Mouse (Mus musculus): ENCODE results near the gene Slc8a1. TPM values are rescaled to one million over a fixed set of nuclear protein-coding genes. Genes with fewer than 3 reads are reported as not detected.

The Slc8a1 gene
- total RNA-seq, 1 experiment from 2014 or later: 12.1 TPM

GRCm38 (mm10) chr17:81383461-81383860 lies 354.7 kb downstream of the Slc8a1 start:
- no peak for ATAC-seq (replicated peaks; ENCODE audit: low read depth, poor library complexity, severe bottlenecking)

DNA sequence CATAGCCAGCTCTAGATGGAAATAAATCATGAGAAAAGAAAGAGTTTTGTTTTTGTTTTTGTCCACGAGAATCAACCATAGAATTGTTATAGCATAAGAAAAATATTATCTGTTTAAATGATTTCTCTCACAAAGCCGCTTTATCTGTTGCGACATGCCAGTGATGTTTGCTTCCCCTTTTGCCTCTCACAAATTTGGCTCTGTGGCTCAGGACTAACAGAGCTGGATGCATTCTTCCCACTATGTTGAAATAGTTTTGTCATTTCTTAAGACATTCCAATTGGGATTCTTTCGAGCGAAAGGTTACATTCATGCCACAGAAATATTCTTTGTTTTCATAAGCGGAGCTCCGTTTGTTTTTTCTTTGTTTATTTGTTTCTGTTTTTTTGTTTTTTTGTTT lies 359.7 kb downstream of the Slc8a1 start:
- peak; percentile 39; the same call in 1 of the 2 replicates for ATAC-seq (replicated peaks; ENCODE audit: low read depth, poor library complexity, severe bottlenecking)

DNA sequence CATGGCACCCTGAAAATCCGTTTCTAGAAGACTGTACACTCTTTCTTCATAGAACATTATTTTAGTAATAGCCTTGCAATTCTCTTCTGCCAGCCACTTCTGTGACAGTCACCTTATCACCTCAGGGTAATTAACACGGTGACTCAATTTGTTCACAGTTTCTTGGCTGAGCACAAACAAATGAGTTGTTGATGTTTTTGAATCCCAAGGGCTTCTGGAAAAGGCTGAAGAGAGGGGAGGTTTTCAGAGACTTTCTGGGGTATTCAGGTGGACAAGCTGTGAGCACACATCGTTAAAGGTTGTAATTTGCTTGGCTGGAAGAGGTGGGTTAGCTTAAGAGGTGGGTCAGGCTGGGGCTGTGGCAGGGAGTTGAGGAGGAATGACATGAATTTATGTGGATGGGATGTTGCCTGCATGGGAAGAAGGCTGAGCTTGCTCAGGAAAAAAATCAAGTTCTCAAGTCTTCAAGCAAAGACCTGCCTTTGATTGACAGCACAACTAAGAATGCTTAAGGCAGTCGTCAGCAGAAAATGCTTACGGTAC lies 360.3 kb downstream of the Slc8a1 start:
- no peak for ATAC-seq (replicated peaks; ENCODE audit: low read depth, poor library complexity, severe bottlenecking)

DNA sequence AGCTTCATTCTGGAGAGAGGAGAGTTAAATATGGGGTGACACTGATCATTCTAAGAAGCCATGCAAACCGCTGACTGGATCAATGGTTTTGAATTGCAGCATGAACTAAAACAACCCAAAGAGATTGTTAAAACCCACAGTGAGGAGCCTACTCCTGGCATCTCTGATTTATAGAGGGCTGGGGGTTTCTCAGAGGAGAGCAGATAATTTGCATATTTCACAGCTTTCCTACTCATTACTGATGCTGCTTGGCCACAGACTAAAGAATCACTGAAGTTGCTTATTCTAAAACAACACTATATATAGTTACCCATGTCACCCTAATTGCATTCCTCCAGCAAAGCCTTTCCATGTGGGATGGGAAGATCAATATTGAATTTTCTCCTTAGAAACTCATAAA lies 361.0 kb downstream of the Slc8a1 start:
- no peak for ATAC-seq (replicated peaks; ENCODE audit: low read depth, poor library complexity, severe bottlenecking)

GRCm38 (mm10) chr17:81375901-81376300 lies 362.3 kb downstream of the Slc8a1 start:
- no peak for ATAC-seq (replicated peaks; ENCODE audit: low read depth, poor library complexity, severe bottlenecking)

- ATAC-seq (replicated peaks; ENCODE audit: low read depth, poor library complexity, severe bottlenecking): no peak
Observed at GRCm38 (mm10) chr17:81369036-81369435, 369.1 kb downstream of the Slc8a1 start.

GRCm38 (mm10) chr17:81368503-81368902 lies 369.7 kb downstream of the Slc8a1 start:
- ATAC-seq (replicated peaks; ENCODE audit: low read depth, poor library complexity, severe bottlenecking): no peak

DNA sequence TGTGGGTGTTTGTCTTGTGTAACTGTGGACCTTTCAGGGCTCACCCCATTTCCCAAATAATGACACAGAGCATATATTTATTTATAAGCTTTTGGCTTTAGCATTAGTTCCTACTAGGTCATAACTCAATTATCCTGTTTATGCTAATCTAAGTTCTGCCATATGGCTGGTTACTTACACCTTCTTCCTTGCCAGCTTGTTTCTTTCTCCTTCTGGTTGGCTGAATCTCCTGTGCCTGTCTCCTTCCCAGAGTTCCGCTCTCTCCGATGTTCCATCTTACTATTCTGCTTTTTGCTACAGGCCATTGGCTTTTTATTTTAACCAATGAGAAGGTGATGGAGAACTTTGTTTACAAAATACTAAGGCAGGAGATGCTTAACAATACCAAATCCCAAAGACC lies 374.8 kb downstream of the Slc8a1 start:
- no peak for ATAC-seq (replicated peaks; ENCODE audit: low read depth, poor library complexity, severe bottlenecking)

- ATAC-seq (replicated peaks; ENCODE audit: low read depth, poor library complexity, severe bottlenecking): no peak
Observed at GRCm38 (mm10) chr17:81360571-81360970, 377.6 kb downstream of the Slc8a1 start.

- no peak for ATAC-seq (replicated peaks; ENCODE audit: low read depth, poor library complexity, severe bottlenecking)
Observed at GRCm38 (mm10) chr17:81360032-81360431, 378.1 kb downstream of the Slc8a1 start.

DNA sequence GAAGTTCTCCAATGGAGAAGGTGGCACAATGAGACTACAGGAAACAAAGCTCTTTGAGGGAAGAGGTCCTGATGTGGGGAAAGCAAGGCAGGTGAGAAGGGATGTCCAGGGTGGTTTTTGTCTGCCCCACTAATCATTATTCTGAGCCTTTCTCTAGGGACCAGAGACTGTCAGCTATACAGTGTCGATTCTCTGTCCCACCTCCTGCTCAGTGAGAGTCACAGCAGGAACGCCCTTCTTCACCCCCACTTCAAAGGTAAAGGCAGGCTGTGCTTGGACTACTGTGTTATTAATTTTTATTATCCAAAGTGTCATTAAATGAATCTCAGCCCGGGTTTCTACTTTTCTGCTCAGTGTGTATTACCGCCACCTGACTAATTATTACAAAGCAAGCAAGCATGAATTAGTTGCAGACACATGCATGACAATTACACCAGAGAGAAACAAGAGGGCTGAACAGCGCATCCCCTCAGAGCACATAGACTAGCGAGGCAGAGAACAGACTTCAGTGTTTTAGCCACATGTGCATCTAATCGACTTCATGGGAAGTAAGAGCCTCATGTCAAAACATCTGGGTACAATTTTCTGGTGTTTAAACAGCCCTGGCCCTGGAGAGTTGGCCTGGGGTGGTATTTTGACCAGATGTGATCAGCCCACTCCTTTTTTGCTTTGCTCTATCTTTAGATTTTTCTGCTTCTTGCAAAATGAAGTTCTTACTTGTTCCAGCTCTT lies 402.0 kb downstream of the Slc8a1 start:
- ATAC-seq (replicated peaks; ENCODE audit: low read depth, poor library complexity, severe bottlenecking): no peak

DNA sequence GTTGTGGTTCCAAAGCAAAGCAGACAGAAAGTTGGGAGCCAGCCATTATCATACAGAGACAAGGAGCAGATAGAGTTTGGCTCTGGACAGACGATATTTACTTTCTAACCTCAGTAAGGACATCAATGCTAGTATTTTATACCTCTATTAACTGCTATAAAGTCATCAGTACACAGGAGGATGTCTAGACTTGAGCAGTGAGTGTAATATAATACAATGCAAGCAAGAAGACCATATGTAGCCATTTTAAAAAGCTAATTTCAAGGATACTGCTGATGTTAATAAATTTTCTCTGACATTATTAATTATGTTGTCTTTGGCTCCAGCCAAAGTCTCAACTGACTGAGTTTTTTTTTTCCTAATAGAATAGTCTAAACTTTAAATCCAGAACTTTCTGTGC lies 402.7 kb downstream of the Slc8a1 start:
- no peak for ATAC-seq (replicated peaks; ENCODE audit: low read depth, poor library complexity, severe bottlenecking)
